Mouse (Mus musculus): ENCODE results near the gene Calcrl.

The Calcrl gene

DNA sequence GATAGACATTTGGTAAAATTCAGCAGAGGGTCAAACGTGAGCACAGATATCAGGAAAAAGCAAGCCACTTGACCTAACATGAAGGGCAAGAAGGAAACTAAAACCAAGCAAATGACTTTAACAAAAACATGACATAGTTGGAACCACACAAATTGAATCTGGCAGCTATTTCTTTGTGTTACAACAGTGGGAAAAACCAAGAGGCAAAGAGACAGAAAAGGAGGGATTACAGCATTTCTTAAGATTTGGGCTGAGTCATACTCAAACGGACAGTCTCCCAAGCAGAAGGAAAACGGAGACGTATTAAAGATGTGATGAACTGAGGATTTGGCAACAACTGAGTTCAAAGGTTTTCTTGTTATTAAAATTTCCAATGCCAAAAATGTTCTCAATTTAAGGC lies 88.9 kb downstream of the Calcrl start:
- DNase-seq (ENCODE audit: low spot score in 2 of 2): no peak

DNA sequence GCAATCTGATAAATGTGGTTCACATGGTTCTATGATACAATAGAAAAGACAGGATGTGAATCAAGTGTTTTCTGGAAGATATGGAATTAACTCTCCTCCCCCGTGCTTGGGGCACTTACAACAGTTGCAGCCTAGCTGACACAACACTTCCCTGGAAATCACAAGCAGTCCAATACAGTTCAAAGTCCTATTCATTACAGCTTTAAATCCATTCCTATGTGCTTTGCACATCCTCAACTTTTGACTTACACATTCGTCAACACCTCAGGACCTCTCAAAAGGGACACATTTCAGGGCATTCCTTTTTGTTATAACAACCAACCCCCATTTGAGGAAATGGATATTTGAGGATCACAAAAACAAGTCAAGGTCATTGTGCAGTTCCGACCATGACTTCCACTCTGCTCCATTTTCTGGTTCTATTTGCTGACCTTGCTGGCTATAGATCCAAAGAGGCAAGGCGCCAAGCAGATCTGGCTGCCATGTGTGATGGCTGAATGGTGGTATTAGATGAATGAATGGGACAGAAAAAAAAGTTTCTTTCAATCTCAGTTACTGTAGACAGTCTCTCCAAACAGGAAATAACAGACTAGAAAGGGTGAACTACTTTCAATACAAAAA lies 108.9 kb downstream of the Calcrl start:
- no peak for DNase-seq (ENCODE audit: low spot score in 2 of 2)

DNA sequence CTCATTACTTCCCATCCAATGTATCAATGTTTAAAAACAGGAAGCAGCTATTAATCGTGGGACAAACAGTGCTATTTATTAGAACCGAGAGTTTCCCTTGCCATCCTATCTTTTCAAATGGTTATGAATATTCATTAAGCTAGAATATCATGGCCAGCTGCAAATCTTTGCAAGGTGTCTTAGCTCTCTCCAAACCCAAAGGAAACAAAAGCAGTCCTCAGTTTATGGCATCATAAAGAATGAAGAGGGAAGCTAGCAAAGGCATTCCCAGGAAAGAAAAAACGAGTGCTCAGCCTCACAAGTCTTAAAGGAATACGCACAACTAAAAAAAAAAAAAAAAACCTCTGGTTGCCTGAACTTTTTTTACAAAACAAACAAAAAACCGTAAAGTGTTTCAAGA lies 128.7 kb downstream of the Calcrl start:
- DNase-seq (ENCODE audit: low spot score in 2 of 2): no peak

DNA sequence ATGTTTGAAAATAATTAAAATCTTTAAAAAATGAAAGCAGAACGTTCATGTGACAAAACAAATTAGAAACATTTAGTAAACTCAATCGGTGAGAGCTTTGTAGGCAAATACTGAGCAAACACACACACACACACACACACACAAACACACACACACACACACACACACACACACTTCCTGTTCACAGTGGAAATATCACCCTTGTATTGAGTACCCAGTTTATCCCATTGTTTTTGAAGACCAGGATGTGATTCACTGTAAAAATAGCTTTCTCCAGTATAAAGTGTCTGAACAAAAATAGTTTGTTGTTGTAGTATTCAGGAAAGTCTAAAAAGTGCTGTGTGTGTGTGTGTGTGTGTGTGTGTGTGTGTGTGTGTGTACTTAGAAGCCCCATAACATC lies 130.1 kb downstream of the Calcrl start:
- no peak for DNase-seq (ENCODE audit: low spot score in 2 of 2)

DNA sequence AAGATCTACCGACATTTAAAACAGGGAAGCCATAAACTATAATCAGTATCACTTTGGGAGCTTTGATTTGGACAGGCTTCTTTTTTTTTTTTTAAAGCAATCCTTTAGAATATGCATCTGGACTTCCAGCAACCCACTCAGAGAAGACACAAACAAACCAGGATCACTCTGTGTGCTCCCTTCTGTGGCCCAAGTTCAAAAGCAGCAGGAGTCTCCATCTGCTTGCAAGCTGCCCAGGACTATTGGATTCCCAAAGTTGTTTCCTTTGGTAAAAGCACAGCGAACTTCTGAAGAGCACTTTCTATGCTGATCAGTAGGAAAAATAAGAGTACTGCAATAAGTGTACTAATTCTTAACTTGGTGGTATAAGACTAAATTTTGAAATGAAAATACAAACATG lies 130.6 kb downstream of the Calcrl start:
- DNase-seq (ENCODE audit: low spot score in 2 of 2): no peak

DNA sequence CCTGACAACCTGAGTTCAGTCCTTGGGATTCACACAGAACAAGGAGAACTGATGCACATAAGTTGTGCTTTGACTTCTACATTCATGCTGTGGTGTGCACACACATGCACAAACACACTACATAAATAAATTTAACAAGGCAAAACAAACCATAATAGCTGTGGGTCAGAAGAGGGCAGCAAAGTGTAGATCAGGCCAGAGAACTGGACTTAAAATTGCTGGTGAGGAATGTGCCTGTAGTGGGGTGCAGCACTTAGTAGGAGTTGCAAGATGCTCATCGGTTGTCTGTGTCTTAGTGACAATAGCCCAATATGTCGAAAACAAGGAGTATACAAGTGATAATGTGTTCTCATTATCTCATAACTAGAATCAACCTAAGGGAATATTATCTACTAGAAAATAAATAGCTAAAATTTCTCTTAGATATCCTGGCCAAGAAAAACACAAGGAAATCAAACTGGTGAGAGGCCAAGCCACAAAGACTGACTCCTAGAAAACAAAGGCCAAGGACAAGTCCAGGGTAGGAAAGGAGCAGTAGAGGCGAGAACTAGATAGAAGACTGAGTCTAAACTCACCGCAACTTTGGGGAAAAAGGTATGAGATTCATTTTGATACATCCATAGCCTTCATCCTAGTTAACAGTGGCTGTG lies 132.7 kb downstream of the Calcrl start:
- DNase-seq (ENCODE audit: low spot score in 2 of 2): no peak

DNA sequence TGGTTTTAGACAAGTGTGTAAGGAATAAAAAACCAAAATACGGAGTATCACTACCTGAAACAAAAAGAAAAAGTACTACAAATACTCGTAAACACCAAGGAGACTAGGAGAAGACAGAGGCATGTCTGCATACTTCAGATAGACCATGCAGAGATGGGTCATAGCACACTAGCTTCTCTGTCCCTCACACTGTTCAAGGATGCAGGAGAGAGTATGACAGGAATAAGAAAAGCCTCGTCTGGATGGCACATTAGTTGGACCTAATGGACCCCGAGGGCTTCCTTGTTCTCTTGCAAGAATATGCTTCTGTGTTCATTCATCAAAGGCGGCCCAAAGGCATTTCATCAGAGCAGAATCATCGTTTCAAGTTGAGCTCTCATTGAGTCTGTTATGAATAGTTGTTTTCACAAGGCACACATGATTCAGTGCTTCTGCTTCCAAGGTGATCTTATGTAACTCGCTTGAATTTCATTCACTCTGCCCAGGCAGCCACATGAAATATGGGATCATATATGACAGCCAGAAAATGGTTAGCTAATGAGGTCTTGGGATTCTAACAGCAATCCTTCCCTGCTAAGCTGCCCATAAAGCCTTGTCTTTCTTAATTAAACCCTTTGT lies 136.2 kb downstream of the Calcrl start:
- DNase-seq (ENCODE audit: low spot score in 2 of 2): peak; percentile 4 to 12
